Mouse (Mus musculus) MN1 (cell line): ENCODE results near the gene Sf1.
A peak's percentile ranks its signal among the peaks of the same experiment; 100 is the strongest.

Experiments used
- DNase-seq: peaks from one replicate; pipeline ENCODE4 v3.0.0-alpha.2; 2016; ENCODE audit warnings: low spot score

Sf1 gene

DNA sequence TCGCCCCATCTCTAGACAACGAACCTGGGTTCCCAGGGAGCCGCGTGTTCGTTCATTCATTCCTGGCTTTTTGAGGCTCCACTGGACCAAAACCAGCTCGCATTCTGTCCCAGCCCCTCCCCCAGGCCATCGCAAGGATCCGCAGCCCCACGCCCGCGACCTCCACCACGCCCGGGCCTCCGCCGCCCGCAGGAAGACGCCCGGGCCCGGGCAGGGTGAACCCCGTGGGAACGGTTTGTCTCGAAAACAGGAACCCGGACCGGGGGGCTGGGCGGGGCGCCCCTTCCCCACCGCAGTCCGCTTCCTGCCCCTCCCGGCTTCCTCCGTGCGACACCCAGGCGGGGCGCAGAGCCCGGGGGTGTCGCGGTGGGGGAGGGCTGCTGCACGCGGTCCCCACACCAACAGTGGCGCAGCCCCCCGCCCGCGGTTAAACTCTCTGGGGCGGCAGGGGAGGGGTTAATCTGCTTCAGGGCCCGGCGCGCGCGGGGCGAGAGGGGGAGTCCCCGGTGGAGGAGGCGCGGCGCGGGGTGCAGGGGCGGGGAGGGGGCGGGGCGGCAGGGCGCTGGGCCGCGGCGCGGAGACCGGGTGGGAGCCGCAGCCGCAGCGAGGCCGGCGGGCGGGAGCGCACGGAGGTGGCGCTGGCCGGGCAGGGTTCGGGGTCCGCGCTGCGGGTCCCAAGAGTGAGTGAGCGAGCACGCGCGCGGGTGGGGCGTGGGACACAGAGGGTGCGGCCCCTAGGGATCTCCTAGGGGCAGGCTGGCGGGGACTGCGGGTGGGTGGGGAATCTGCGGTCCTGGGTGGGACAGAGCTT is 36.0 kb downstream of the Sf1 start, which contains the start of gene Rasgrp2:
Gene Rasgrp2 (plus strand): TSS at position 56 of the 811 bp plus-strand sequence.
- DNase-seq, result no peak

DNA sequence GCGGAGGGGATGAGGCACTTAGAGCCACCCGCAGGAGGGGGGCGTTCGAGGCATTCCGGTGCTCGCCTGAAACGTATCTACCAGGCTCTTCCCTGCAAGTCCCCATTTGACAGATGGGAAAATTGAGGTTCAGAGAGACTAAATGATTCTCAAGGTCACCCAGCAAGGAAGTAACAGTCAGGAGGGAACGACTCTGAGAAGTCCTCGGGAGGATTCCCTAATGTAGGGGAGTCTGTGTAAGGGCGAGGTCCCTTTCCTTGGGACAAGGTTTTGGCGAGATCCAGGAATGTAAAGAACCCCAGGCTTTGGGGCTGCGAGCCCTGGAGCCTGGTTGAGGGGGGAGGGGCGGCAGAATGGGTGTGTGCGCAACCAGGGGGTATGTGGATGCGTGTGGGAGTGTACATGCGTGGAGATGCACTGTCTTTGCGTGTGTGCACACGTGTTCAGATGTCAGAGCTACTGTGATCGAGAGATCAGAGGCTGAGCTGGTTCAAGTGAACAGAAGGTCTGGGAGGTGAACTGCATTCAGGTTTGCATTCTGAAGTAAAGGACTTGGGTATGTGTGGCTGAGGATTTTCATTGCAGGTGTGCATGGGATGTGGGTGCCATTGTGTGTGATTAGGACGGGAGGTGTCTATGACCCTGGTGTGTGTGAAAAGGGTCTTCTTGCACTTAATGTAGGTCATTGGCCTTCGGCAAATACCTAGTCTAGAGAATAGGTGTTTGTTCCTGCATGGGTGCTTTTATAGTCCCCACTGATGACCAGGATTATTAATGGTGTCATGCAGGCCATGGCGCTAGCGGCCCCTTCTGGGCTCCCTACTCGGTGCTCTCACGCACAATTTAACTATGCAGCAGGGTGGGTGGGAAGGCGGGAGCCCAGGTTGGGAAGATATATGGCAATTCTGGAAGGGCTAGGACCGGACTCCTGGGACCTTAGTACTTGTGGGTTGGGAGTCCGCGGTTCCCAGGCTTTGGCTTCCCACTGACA is 36.9 kb downstream of the Sf1 start:
- no peak for DNase-seq

DNA sequence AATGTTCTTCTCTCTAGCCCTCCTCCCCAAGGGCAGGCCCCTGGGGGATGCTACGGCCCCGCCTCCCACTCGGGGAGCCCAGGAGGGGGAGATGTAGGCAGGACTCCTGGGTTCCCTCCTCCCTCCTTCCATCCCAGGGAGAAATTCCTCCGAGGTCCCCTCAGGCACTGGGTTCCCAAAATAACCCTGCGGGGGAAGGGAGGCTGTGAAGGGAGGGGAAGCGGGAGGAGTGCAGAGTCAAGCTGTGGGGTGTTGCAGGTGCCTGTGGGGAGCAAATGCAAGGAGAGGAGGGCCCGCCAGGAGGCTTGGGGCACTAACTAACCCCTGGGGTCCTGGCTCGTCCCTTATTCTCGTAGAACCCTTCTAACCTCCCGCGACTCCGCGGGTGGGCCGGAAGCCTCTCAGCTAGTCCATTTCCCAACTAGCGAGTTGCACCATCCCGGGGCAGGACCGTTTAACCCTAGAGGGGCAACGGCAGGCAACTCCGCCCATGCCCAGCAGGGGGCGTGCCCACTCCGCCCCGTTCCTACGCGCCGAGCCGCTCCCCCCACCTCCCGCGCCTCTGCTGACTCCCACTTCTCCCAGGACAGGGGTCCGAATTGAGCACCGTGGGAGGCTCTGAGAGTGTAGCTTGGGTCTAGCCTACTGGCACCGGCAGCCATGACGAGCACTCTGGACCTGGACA is 37.8 kb downstream of the Sf1 start:
- DNase-seq, result peak; percentile 58

DNA sequence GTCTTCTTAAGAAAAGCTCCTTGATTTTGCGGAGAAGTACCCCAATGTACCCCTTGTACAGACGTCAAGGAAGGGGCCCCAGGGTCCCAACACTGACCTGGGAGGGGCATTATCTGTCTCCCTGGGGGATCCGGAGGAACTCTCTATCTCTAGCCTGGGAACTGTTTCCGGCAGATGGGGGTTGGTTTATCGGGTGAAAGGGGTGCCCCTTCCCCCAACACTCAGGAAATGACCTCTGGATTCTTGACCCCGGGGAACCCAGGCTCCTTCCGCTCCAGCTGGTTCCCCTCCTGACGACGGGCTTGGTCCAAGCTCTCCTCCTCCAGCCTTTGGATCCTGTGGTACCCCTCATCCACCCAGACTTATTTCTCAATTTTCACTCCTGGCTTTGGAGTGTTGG is 38.5 kb downstream of the Sf1 start:
- no peak for DNase-seq

DNA sequence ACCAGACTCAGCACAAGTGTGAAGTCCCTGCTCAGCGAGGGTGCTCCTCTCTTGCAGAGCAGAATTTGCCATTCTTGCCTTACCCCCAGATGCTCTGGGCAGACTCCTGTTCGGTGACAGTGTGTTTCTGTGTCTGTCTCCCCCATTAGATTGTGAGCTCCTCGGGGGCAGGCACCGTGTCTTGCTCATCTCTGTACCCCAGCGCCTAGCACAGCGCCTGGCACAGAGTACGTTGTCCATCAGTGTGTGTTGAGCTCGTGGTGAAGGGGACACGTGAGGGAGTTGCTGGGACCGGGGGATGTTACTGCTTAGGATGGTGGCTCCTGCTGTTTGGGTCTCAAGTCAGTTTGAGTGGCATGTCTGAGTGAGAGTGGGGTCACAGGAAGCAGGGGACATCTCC is 40.4 kb downstream of the Sf1 start:
- no peak for DNase-seq

DNA sequence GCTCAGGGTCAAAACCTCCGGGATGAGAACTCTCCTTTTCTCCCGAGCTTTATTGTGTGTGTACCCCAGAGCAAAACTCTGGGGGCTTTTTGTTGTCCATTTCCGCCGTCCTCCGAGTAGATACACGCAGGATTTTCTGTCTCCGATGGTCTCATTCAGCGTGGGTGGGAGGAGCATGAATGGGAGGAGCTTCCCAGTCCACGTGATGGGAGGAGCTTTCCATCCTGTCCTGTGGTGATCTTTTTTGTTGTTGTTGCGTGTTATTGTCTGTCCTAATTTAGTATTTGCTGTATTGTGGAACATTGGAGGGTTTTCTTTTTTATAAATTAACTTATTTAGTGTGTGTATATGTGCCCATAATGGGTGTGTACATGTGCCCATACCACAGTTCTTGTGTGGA is 41.9 kb downstream of the Sf1 start:
- DNase-seq, result no peak

DNA sequence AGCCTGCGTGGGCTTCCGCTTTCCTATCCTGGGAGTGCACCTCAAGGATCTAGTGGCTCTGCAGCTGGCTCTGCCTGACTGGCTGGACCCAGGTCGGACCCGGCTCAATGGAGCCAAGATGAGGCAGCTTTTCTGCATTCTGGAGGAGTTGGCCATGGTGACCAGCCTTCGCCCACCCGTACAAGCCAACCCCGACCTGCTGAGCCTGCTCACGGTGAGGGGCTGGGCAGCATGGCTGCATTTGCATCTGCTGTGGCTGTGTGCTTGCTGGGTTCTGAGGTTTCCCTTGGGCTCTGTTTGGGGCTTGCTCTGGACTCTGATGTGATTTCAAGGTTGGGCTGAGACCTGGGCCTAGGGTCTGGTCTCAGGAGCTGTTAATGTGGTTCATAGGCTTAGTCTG is 43.6 kb downstream of the Sf1 start:
- DNase-seq, result no peak

DNA sequence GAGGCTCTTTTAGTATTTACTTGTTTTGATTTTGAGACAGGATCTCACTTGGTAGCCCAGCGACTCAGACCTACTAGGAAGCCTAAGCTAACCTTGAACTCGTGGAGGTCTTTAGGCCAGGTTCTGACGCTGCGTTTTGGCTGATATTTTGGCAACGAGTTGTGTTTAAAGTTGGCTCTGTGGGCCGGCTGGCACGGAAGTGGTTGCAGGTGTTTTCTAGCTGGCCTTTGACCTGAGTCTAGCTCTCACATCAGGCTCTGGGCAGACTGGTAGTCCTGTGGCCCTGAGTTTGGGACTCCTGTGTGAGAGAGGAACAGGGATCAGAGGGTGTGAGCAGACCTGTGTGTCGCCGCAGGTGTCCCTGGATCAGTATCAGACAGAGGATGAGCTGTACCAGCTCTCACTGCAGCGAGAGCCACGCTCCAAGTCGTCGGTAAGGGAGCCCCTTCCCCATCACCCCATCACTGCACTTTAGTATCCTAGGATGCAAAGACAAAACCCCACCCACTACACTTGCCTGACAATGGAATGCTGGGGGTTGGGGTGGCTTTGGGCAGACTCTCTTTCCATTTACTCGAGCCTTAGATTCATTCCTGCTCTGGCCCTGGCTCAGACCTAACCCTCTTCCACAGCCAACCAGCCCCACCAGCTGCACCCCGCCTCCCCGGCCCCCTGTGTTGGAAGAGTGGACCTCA is 44.5 kb downstream of the Sf1 start:
- no peak for DNase-seq

DNA sequence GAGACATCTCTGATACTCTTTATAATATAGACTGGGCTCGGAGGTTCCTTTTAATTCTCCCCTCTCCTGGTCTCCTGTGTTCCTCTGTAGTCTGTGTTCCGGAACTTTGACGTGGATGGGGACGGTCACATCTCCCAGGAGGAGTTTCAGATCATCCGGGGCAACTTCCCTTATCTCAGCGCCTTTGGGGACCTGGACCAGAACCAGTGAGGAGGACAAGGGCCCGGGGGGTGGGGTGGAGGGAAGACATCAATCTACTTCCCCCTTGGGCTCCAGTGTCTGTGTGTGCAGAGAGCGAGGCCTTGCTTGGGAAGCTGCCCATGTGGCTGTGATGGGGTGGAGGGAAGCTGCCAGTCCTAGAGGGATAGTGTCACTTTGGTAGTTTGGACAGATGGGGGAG is 45.3 kb downstream of the Sf1 start:
- no peak for DNase-seq

DNA sequence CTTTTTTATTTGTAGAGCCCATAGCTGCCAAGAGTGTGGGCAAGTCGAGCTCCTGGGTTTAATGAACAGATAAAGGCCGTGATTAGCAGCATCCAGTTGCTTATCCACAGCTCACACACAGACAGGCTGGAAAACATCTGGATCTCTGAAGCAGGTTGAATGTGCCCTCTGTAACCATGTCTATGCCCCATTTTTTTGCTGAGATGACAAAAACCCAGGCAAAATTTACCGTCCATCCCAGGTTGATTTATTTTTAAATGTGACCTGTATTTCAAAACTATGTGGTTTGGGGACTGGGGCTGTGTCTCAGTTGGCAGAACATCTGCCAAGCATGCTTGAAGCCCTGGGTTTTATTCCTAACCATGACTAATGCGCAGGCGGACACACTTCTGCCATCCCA is 45.7 kb downstream of the Sf1 start:
- no peak for DNase-seq

DNA sequence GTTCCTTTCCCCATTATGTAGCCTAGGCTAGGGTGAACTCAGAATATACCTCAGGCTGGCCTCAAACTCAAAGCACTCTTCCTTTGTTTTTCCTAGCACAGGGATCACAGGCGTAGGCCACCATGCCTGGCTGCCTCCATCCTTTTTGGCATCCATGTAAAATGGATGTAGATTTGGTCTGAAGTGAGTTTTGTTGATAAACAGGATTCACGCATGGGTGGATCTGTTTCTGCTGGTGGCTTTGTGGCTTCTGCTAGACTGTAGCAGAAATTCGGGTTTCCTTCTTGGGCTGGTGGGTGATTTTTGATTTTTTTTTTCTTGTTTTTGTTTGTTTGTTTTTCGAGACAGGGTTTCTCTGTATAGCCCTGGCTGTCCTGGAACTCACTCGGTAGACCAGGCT is 46.4 kb downstream of the Sf1 start:
- DNase-seq, result no peak

DNA sequence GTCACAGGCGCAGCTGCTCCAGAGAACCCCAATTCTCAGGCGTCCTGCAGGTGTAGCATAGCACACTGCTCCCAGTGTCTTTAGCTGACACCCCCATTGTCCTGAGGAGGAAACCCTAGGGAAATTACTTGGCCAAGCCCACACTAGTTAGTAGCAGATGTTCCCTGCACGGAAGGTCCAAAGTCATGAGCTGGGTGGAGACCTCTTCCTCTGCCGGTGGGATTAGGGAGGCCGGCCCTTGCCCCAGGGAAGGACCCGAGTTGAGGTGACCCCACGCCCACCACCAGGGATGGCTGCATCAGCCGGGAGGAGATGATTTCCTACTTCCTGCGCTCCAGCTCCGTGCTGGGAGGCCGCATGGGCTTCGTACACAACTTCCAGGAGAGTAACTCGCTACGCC is 49.3 kb downstream of the Sf1 start:
- DNase-seq, result no peak

DNA sequence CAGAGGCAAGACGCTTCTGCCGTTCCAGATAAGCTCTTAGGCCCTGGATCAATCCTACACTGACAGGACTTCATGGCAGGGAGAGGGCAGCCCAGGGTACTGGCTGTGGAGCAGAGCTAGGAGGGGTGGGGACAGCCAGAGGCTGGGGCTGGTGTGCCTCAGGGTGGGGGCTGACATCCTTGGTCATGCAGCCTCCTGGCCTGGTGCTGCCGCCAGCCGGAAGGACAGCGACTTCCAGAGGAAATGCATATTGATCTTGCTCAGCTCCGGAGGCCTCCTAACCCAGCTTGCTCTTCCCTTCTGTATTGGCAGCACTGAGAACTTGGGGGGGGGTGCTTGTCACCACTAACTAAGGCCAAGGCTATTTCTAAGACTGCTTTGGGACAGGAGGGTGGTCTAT is 52.0 kb downstream of the Sf1 start:
- DNase-seq, result no peak

DNA sequence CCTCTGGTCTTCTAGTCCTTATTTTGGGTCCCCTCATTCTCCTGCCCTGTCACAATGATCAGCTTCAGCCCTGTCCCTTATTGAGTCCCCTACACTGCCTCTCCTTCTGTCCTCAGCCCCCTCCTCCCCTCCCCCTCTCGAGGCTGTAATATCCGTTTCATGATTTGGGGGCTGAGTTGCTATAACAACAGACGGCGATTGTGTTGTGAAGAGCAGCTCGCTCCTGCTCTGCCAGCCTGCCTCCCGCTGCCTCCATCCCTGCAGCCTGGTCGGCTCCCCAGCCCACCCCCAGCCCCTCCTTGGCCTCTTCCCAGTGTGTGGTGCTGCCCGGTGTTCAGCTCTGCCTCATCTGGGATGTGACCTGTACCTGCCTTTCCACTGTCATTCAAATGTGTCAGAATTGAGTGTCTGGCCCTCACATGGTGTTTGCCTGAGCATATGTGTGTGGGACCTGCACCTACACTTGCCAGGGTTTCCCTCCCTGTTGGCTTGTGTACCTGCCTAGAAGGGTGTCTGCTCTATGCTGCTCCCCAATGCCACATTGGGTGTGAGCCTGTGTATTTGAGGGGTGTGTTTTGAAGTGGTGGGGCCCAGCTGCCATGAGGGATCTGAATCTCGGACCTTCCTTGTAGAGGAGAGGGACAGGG is 52.8 kb downstream of the Sf1 start:
- no peak for DNase-seq

DNA sequence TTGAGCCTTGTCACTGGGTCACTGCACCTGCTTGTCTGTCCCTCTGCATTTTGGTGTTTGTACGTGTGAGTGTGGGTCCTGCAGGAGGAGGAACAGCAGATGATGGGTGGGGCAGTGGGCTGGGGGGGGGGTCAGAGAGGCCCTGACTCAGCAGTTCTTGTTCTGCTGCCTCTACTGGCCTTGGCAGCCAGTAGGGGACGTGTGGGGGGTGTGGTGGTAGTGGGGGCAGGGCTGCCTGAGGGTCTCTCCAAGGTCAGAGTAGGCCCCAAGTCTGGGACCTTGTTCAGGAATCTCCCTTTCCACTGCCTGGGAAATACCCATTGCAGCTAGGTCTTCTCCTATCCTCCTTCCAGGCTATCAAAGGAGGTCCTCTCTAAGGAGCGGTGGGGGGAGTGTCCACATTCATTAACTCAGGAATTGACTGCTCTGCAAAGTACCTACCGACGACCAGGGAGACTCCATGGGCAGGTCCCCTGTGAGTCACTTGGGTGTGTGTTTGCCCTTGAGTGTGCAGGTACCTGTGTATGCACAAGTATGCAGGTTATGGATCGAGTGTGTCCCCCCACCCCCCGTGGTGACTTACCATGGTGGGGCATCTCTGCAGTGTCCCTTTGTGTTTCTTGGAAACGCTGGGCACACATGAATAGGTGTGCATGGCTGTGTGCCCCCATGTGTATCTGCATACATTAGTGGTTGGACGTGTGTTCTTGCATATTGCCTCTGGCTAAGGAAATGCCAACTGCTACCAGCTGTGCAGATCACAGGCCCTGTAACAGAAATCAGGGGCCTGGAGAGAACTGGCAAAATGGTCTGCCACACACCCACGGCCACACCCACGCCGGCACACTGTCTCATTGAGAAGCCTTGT is 53.6 kb downstream of the Sf1 start:
- no peak for DNase-seq

DNA sequence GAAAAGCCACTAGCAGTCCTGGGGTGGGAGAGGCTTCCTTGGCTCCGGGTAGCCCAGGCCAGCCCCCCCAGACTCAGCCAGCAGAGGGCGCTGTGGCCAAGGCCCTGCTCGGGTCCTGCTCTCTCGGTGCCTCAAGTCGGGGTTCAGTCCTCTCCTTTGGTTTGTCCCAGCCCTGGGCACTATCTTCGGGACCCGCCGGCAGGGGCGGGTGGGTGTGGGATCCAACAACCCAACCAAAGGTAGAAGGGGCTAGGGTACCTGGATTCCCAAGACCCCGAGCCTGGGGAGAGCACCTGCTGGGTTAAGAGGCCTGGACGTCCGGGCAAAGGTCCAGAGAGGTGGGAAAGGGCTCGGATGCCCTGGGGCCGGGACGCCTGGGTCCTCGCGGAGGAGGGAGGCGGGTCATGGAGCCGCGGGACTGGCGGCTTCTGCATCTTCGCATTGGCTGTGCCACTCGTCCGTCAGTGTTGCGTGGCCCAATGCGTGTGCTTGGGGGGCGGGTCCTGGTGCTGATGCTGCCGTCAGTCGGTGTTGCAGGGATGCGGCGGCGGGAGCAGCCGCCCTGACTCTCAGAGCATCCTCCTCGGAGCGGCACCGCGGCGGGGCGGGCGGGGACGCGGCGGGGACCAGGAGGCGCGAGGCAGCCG is 54.9 kb downstream of the Sf1 start, which contains the start of gene Nrxn2:
Gene Nrxn2 (plus strand): TSS at position 499 of the 647 bp plus-strand sequence.
- DNase-seq, result peak; percentile 95

DNA sequence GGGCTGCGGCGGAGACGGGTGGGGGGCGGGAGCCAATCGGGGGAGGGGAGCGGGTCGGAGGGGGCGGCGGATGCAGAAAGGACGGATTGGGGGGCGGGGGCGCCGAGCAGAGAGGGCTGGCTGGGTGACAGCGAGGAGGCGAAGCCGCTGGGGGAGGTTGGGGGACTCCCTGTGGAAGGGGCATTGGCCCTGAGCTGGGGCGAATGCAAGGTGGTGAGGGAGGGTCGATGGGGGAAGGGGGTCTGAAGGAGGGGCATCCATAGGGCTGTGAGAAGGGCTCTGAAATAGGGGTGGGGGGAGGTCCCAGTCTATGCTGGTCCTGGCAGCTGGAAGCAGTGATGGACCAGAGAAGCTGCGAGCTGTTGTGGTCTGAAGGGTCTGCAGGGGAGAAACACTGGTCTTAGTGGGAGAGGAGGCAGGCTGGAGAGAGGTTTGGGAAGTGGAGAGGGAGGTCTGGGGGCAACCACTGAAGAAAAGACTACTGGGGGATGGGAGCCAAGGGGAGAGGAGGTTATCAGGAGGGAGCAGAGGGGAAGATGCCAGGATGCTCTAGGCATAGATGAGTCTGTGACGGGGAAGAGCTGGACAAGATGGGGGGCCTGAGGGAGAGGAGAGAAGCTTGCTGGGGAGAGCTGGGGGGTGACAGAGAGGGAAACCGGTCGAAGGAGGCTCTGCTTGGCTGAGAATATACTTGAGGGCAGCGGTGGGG is 55.6 kb downstream of the Sf1 start:
- DNase-seq, result no peak

DNA sequence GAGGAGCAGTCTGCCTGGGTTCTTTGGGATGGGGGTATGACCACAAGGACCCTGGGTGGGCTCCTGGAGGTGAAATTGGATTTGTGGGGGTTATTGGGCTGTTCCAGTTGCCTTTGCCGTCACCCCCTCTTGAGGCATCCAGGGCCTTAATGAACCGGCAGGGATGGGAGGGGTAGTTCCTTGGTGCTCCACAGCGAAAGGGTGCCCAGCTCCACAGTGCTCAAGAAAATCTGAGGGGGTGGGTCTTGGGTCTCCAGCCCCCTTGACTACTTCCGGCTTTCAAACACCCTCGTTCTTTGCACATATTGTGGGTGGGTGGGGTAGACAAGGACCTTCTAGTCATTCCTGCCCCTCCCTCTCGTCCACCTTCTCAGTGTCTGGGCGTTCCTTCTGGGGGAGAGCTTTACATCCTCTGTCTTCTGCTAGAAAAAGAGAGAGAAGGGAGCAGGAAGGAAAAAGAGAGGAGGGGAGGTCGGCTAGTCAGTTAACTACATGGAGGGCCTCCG is 56.4 kb downstream of the Sf1 start:
- no peak for DNase-seq
